Mouse (Mus musculus): ENCODE data around the gene Stk39.

- no peak for TF ChIP-seq CTCF (IDR thresholded peaks at IDR 0.05; ENCODE audit: low read depth, low read length)
- no peak for TF ChIP-seq POLR2A (IDR thresholded peaks at IDR 0.05; ENCODE audit: extremely low read depth, insufficient read depth, low read length)
Observed at GRCm38 (mm10) chr2:68298356-68298755, 173.7 kb downstream of the Stk39 start.
